Mouse (Mus musculus) layer of hippocampus, adult 9-11 months (tissue): ENCODE results near the gene Cacng2.

Experiments used
- DNase-seq: peaks from one replicate; pipeline ENCODE4 v3.0.0; 2022

The Cacng2 gene

DNA sequence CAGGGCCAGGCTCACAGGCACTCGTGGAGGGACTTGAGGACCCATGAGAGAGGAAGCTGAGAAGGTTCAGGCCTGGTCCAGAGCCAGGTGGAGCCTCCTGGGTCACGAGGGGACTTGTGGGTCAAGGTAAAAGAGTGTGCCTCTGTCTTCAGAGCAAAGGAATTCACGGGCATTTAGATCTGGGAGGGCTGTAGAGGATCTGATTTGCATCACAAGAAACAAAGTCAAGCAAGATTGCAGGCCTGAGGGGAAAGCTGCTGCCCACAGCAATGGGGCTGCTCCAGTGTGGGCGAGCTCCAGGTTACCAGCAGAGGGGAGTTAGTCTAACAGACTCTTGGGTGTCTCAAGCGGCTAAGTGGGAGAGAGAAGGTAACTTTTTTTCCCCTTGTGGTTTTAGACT lies 118.4 kb downstream of the Cacng2 start:
- DNase-seq = no peak

DNA sequence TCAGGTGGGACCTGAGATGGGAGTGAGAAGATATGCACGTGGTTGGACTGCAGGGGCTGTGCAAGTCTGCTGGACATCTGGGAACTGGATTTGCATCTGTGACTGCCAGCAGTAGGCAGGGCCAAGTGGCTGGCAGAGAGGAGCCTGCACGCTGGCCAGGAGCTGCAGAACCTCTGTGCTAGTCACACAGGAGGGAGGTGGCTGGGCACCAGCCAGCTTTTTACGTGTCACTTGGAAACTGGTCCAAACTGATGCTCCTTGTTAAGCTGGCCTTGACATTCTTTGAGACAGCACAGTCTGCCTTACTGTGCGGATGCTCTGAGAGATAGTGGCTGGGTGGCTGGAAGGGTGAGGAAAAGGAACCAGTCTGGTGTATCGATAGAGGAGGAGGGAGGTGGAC lies 131.3 kb downstream of the Cacng2 start:
- DNase-seq = no peak

DNA sequence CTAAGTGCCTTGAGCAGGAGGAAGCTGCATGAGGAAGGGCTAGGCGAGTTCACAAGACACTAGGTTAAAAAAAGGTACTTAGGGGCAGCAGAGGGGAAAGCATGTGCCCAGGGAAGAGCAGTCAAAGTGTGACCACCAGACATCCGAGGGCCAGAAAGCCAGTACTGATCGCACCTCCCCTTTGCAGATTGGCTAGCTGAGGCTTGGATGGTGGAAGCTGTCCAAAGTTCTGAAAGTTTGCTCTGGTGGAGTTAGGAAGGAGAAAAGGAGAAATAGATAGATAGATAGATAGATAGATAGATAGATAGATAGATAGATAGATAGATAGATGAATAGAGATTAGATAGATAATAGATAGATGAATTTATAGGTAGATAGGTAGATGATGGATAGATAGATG lies 136.4 kb downstream of the Cacng2 start:
- DNase-seq = no peak

DNA sequence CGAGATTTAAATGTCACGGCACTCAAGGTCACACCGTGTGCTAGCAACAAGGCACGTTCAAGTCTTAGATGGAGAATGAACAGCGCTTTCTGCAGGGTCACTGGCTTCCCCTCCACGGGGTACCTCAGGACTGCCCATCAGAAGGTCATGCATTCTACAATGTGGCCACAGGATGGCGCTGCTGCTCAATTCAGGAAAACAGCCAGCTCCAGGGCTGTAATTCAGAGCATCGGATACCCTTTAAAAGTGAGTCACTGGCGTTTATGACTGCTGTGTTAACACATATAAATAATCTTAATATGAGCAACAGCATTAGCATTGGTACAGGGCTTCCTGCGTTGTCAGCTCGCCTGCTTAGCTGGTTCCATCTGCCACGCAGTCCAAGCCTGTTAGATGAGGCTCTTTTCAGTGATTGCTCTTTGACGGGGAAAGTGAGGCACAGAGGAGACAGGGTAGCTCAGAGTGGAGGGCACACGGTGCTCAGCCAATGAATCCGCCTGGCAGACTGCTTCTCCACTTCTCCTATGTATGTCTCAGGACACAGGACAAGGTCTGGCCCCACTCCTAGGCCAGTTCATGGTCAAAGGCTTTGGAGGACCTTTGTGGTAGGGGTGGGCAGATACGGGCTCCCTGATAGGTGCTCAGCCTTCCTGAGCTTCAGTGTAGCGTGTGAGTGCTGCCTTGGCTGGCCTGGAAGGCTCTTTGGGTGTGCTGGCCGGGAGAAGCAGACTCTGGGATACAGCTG lies 137.5 kb downstream of the Cacng2 start:
- peak; percentile 53 for DNase-seq

DNA sequence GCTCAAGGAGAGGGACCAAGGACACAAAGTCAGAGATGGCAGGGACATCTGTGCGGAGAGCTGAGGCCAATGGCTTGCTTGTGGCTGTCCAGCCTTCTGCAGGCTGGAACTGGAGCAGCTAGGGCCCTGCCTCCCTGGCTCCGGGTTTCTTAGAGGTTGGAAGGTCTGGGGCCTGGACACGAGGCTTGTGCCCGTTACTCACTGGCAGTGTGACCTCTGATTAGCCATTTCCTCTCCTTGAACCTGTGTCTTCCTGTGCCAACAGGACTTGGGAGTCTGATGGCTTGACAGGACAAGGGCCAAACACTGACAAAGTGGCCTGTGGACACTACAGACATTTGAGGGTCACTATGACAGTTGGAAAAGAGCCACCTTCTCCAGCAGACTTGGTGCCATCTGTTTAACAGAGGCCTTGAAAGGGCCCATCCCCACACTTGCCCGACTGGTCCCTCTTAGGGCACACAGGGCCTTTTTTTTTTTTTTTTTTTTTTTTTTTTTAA lies 138.6 kb downstream of the Cacng2 start:
- DNase-seq = no peak

DNA sequence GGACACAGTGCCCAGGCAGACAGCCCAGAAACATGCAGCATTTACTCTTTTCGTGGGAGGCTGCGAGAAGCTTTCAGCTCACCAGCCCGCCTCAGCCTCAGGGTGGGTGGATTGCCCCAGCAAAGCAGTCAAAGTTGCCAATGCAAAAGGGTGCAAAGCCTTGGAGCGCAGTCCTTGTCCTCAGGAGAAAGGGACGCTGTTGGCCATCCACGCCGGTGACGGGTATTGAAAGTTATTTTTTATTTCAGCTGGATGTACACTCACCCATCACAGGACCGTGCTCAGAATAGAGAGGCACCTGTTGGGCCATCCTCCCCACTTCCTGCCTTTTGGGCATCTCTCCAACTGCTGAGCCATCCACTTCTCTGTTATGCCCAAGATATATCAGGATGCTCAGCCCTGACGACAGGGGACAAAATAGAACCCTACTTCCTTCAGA lies 140.4 kb downstream of the Cacng2 start:
- peak; percentile 51 for DNase-seq

DNA sequence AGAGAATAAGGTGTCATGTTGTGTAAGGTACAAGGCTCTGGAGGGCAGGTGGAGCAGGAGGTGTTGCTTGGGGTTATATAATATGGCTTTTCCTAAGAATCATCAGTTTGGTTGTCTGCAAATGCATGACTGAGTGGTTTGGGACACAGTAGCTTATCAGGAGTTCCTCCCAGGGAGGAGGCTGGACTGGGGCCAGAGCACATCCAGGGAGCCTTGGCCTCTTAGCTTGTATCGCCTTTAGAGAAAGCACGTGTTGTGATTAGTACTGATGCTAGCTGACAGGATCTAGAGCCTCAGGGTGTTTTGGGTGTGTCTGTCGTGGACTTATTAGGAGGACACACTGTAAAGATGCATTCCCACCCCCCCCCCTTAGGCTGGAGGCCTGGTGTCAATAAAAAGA lies 142.2 kb downstream of the Cacng2 start:
- no peak for DNase-seq

DNA sequence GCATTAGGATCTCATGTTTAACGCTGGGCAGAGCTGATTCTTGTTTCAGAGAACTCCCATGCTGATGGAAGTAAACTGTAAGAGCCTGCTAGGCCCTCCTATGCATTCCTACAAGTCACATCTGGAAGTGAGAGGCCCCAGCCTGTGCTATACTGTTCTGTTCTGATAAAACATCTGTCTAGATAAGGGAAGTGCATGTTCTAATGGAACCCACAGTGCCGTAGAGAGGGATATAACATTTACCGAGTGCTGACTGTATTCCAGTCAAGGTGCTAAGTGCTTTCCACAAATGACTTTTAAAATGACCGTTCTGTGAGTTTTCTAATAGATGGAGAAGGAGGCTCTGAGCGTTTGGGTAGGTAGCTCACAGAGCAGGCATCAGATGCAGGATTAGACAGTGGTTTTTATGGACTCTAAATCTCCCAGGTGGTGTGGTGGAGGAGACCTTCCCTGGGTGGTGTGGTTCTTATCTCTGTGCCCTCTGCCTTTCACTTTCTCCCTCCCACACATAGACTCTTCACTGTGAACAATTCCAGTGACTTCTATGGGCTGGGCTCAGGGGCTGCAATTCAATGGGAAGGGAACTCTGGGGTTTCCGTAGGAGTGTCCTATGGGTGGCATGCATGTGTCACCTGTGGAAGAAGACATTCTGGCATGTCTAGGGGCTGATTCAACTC lies 145.5 kb downstream of the Cacng2 start:
- DNase-seq = no peak

DNA sequence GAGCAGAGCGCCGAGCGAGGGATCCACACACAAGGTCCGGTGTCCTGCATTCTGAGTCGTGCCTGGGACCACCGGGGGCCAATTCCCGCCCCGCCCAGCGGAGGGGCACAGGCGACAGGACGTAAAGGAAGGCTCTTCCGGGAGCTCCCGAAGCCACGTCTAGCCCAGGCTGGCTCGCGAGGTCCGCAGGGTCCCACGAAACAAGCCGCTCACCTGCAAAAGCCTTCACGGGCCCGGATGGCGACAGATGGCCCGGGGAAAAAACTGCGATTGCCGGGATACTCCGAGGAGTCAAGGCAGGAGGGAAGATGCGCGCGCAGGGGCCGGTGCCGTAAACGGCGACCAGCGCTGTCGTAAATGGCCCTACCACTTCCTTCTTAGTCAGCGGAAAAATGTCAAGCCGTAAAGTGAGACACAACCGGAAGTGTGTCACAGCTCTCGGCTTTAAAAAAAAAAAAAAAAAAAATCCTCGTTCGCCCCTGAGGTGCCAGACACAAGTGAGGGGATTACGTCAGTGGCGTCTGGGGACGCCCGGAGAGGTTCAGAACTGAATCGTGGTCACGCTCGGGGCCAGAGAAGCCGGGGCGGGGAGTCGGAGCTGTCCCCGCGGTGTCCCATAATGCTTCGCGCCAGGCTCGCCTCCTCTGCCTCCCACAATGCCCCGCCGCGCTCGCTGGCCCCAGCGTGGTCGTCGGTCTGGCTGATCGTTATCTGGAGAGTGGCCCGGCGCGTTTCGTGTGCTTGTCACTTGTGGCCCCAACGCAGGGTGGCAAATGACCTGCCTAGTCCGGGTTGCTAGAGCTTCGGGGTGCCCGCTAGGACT lies 149.1 kb downstream of the Cacng2 start, which contains the start of gene Eif3d:
Eif3d (minus strand) TSS at position 344 of the 823 bp plus-strand sequence.
- DNase-seq = peak; percentile 98

DNA sequence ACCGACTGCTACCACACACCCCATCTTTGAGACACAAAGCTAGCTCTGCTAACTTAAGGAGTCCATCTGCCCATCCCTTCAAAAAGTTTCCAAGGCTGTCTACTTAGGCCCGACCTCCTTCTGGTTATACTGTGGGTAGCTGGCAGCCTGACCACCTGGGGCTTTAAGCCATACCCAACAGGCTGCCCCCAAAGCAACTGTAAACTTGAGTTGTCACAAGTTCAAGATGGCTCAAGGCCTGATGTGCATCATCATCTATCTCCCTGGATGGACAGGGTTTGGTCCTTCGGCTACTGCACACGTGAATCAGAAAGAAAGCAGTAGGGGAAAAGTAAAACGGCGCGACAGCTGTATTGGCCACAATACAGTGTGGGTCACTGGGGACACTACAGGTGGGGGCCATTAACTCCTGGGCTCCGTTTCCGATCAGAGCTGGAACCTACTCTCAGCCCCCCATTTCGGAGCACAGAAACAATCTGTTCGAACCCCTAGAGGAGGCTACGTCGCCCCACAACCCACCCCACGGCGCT lies 149.8 kb downstream of the Cacng2 start:
- no peak for DNase-seq

DNA sequence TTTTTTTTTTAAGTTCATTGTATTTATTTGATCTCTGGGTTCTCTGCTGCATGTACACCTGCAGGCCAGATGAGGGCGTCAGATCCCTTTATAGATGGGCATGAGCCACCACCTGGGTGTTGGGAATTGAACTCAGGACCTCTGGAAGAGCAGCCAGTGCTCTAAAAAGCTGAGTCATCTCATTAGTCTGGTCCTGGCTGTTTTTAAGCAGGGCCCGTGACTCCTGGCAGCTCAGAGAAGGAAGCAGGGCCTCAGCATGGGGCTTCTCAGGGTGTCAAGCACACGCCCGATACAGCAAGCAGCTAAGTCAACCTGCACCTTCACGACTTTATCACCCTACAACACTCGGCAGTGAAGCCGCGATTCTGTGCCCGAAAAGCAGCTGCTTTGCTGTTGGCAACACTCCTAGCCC lies 154.7 kb downstream of the Cacng2 start:
- DNase-seq = no peak

DNA sequence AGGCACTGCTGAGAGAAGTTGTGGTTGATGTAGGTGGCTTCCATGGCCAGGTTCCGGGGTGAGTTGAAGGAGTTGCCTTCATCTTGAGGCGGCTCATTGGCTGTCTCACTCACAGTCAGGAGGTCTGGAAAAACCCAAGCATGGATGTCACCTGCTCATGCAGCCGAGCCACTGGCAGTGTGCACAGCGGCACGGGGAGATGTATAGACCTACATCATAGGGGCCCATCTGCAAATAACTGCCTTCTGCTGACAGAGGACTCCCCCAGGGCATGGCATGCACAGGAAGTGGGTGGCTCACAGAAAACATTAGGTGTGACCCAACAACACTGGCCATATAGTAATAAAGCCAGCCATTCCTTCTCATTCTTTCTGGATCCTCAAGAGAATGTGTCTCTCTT lies 157.4 kb downstream of the Cacng2 start:
- no peak for DNase-seq

DNA sequence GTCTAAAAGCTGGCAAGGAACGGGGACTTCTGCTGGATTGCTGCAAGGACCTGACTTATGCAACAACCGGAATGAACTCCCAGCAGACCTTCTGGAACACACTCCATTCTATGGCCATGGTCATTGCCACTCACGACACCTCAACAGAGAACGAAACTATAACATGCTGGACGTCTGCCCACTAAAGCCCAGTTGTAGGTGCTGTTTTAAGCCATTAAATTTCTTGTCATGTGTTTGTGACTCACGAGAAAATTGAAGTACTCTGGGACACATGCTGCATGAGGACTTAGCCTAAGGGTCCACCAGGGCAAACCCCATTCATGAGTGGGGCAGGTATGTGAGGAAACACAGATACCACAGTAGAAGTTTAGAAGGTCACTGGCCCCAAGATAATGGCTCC lies 159.1 kb downstream of the Cacng2 start:
- no peak for DNase-seq

DNA sequence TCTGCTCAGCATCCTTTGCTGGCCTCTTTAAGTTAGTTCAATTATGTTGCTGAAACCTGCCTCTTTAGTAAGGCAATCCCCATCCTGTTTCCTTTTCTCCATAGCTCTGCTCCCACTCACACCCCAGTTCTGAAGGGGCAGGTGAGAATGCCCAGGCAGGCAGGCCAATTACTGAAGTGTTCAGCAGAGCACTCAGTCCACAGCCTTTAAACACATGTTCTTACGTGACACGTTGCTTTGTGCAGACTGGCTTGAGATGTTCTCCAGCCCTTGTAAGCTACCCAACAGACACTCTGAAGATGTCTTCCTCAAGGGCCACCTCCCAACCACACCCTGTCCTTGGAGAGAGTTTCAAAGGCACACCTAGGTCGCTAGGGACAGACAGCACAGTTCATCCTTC lies 161.8 kb downstream of the Cacng2 start:
- DNase-seq = no peak

DNA sequence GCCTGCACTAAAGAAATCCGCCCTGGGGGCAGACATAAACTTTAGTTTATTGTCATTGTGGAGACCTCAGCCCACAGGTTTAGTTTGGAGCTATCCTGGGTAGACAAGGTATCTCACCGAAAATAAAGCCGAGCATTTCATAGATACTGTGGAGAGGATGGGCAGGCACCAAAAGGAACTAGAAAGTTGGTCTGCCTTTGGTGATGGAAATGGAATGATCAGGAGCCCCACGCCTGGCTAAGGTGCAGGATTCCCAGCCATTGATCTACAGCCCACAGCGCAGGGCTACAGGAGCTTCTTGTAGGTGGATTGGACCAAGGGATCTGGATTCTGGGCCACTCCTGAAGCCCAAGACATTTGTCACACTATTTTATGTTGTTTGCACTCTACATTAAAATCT lies 162.2 kb downstream of the Cacng2 start:
- no peak for DNase-seq

DNA sequence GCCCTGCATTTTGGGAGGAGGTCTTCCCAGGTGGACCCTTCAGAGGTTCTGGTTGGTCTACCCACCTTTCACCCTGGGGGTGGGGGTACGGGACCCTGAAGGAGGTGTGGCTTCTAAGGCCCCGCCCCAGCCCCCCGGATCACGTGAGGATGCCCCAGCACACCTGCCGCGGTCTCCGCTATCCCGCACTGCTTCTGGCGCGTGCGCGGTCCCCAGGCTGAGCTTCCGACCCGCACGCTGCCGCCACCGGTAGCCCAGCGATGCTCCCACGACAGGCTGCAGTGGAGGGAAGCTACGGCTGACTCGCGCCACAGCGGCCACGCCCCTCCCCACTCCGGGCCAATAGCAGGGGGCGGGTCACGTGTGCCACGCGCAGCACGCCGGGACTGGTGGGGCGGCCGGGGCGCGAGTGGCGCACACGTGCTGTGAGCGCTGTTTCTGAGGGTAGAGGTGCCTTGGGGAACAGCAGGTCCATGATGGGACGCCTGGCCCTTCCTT lies 163.4 kb downstream of the Cacng2 start, which contains the start of gene Foxred2:
Foxred2 (minus strand) TSS at position 319 of the 498 bp plus-strand sequence.
- DNase-seq = peak; percentile 89

DNA sequence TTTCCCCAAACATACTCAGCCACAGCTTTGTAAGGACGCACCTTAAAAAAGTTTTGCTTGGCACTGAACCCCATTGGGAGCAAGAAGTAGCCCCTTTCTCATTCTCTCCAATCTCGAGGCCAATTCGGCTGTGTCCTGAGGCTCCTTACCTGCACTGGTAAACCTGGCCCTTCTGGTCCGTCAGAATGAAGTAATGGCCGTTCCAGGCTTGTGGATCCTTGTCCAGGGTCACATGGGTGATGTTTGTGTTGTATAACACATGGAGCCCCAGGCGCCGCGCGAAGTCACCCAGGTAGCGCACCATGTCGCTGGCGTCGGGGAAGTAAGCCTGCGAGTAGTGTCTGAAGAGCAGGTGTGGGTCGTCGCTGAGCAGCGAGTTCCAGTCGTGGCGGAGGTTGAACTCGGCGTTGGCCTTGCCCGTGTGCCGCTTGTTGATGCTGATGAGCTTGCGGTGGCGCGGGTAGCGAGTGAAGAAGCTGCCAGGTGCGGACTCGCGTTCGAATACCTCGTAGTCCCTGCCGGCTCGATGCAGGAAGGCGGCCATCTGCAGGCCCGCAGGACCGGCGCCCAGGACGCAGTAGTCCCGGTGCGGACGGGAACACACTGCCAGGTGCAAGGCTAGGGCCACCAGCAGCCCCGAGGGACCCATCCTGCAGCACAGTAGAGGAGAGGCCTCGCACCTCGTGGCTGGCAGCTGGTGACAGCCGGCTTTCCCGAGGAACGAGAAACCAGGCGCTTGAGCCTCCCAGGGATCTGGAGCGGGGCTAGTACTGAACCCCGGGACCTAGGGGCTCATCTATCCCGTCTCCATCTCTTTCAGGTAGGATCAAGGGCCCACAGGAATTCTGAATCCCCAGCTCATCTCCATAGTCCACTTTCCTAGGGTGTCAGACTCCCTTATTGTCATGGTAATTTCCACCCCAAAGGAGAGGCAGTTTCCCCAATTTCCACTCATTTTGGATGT lies 164.1 kb downstream of the Cacng2 start:
- no peak for DNase-seq

DNA sequence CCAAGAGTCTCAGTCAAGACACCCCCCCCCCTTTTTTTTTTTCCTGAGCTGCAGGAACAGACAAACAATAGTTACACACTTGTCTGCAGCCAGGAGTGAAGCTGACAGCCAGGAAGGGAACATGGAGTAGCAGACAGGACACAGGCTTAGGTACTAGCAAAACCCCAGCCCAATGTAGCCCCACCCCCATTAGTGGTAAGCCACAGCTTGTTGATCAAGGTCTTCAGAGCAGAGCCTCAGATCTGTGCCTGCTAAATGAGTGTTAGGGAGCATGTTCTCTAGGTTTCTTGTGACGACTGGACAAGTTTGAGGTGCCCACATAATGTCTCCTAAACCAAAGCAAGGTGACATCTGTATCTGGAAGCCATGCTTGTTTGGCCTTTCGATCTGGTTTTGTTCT lies 165.5 kb downstream of the Cacng2 start:
- DNase-seq = no peak

DNA sequence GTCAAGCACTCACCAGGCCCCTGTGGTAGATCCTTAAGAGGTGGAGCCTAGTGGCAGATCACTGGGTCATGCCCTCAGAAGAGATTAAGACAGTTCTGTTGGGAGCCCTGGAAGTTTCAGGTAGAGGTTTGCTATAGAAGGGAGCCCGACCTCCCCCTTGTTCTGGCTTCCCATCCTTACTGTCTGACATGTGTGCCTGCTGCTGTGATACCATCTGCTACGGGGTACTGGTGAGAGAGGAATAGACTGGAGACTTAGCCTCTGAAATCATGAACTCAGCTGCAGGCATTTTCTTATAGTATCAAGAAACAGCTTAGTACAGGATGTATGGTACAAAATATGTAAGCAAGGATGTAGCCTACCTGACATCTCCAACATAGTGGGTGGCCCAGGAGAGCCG lies 166.9 kb downstream of the Cacng2 start:
- no peak for DNase-seq

DNA sequence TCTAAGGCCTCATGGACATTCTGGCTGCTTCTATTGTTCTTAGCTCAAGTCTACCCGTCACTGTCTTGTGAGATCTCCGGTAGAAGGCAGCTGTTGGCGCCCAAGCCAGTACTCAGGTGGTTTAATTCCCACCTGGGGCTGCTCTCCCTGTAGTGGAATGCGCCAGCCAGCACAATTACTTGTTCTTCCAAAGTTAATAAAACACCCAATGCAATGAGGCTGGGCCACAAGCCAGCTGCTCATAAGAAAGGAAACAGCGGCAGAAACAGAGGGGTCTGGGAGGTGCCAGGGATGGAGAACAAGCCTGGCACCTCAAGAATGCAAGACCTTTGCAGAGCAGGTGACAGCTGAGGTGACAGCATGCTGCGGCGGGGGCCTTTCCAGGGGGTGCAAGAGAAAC lies 170.8 kb downstream of the Cacng2 start:
- no peak for DNase-seq

DNA sequence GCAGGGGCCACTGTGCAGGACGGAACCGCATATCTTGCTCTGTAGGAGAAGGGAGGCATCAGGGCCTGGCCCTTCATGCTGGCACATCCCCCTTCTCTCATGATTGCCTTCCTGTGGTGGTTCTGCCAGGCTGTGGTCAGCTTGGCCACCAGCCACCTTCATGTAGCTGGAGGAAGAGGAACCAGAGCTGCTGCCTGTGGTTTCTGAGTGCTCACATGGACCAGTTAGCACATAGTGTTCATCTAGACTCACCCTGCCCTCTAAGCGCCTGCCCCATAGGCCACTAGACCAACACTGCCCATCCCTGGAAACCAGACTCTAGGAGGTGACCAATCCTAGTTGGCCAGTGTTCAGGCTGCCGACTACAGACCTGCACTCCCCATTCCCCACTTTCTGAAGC lies 174.1 kb downstream of the Cacng2 start:
- peak; percentile 80 for DNase-seq
